Mouse (Mus musculus) midbrain, embryonic 13.5 days (tissue): ENCODE results near the gene Mylip. TPM values are rescaled to one million over a fixed set of nuclear protein-coding genes. Genes with fewer than 3 reads are reported as not detected.

Experiments
- ATAC-seq: fragments of 200-750 bp; cut with Nextera tagmentation; 2 replicates; pipeline ENCODE4 v1.8.0; 2017; ENCODE audit warnings: mild to moderate bottlenecking, moderate TSS enrichment, moderate library complexity
- H3K27ac ChIP-seq: fragments of 300-500 bp; sonication (generic); 2 replicates; pipeline ENCODE4 v1.5.1; 2015; ENCODE audit warnings: inconsistent platforms, mild to moderate bottlenecking, moderate library complexity
- H3K27me3 ChIP-seq: fragments of 300-500 bp; sonication (generic); 2 replicates; pipeline ENCODE4 v1.6.1; 2015; ENCODE audit warnings: mild to moderate bottlenecking, inconsistent platforms
- H3K36me3 ChIP-seq: fragments of 300-500 bp; sonication (generic); 2 replicates; pipeline ENCODE4 v1.6.1; 2015; ENCODE audit warnings: mild to moderate bottlenecking, inconsistent platforms
- H3K4me1 ChIP-seq: fragments of 300-500 bp; sonication (generic); replicated peaks from 2 replicates; pipeline ENCODE4 v1.6.1; 2015; ENCODE audit warnings: inconsistent platforms
- H3K4me2 ChIP-seq: fragments of 300-500 bp; sonication (generic); replicated peaks from 2 replicates; pipeline ENCODE4 v1.6.1; 2015; ENCODE audit warnings: moderate library complexity, mild to moderate bottlenecking, inconsistent platforms
- H3K4me3 ChIP-seq: fragments of 300-500 bp; sonication (generic); replicated peaks from 2 replicates; pipeline ENCODE4 v1.5.1; 2015; ENCODE audit warnings: mild to moderate bottlenecking, inconsistent platforms
- H3K9ac ChIP-seq: fragments of 300-500 bp; sonication (generic); replicated peaks from 2 replicates; pipeline ENCODE4 v1.6.1; 2015; ENCODE audit warnings: mild to moderate bottlenecking, inconsistent platforms
- H3K9me3 ChIP-seq: fragments of 300-500 bp; sonication (generic); 2 replicates; pipeline ENCODE4 v1.6.1; 2016; ENCODE audit warnings: mild to moderate bottlenecking, inconsistent platforms
- WGBS: fragments of 180-500 bp; shearing (Covaris S2); methylation state at CpG from one replicate; pipeline ENCODE4 v1.1.7; 2015; 5-methylcytosine and 5-hydroxymethylcytosine counted together
- polyA plus RNA-seq: library from polyadenylated mRNA; unstranded; fragments of >200 nt; fragmentation: Nextera tagmentation; extraction: Ambion mirVana; gene quantifications from 2 replicates; pipeline ENCODE4 v1.2.1, GENCODE M21; 2015

Mylip gene
- polyA plus RNA-seq, 1 experiment from 2014 or later, result 3.7 TPM

- ATAC-seq, result no peak
- WGBS, result 80% methylated on average over 14 of the region's 14 CpGs
- H3K9ac ChIP-seq, result no peak overlapping the region
These were observed 71.9 kb downstream of the Mylip start for GRCm38 (mm10) chr13:45461370-45461958.

More at GRCm38 (mm10) chr13:45461370-45461958, 71.9 kb downstream of the Mylip start:
- Histone ChIP-seq H3K36me3 (no peaks in the 10 kb centered on the region), H3K9me3 (no peaks in the 10 kb centered on the region), H3K27me3 (no peaks in the 10 kb centered on the region; the same call in 1 of the 2 replicates), H3K27ac (no peak overlapping the region), H3K4me3 (no peak overlapping the region), H3K4me2 (no peak overlapping the region), H3K4me1 (no peaks in the 10 kb centered on the region)

Other genes starting within 250 kb of the Mylip start
- 19.0 and 20.4 TPM in 2 replicates for gene Gmpr, start 117.7 kb downstream of the Mylip start, polyA plus RNA-seq